Mouse (Mus musculus) layer of hippocampus, adult 9-10 months (tissue): ENCODE measurements at regions not wholly inside any gene's neighbourhood (a gene's known extent, or its start where the extent isn't known, plus 50 kb on each side); places are given as distances from the start of the nearest gene placed in this dataset.

Source experiments
- DNase-seq: peaks from one replicate; pipeline ENCODE4 v3.0.0; 2022; ENCODE audit warnings: low spot score

GRCm38 (mm10) chr1:88809756-88810155 lies 107.7 kb upstream of the Arl4c start:
- no peak for DNase-seq

- DNase-seq: no peak
Measured at GRCm38 (mm10) chr1:88813200-88813599, 111.2 kb upstream of the Arl4c start.

- DNase-seq: no peak
Measured at GRCm38 (mm10) chr1:88816376-88816945, 114.4 kb upstream of the Arl4c start.

DNA sequence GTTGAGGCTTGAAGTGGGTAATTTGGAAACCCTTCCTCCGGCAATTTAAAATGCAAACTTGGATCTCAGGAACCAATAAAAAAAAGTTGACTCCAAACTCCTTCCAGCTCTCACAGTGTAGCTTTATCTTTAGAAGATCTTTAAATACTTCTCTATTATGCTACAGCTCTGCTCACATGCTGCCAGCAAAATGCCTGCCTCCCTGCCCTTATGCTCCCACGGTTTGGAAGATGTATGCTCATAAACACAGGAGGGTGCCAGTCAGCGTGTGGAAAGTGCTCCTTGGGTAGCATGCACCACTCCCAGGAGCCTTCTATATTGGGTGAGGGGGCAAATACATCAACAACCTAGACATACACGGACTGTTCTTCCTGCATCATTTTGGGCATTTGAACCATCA lies 123.2 kb upstream of the Arl4c start:
- DNase-seq: no peak

GRCm38 (mm10) chr1:88838661-88839274 lies 136.7 kb upstream of the Arl4c start:
- DNase-seq: no peak

DNA sequence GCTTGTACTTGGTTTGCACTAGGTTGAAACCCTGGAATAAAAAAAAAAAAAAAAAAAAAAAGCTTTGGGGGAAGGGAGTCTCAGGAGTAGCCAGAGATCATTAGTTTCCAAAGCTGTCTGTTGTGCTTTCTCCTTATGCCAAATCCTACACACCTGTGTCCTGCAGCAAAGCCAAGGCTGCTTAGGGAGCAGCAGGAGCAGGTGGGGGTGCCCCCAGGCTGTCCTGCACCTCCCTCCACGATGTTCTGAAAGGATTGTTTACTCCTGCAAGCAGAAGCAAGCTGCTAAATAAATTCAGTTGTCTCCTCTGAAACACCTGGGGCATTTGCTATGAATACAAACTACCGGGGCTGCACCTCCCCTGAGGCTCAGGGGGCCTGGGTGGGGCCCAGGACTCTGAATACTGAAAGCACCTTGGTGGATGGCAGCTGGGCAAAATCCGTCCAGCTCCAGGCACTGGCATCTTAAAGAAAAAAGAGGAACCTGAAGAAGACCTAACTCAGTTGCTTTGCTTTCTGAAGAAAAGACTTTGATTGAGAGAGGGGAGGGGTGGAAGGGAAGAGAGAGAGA lies 137.5 kb upstream of the Arl4c start:
- DNase-seq: no peak

- DNase-seq: no peak
Measured at GRCm38 (mm10) chr1:88839977-88840628, 138.1 kb upstream of the Arl4c start.

- DNase-seq: no peak
Measured at GRCm38 (mm10) chr1:88840991-88841592, 139.1 kb upstream of the Arl4c start.

- DNase-seq: no peak
Measured at GRCm38 (mm10) chr1:88847333-88848091, 145.5 kb upstream of the Arl4c start.

DNA sequence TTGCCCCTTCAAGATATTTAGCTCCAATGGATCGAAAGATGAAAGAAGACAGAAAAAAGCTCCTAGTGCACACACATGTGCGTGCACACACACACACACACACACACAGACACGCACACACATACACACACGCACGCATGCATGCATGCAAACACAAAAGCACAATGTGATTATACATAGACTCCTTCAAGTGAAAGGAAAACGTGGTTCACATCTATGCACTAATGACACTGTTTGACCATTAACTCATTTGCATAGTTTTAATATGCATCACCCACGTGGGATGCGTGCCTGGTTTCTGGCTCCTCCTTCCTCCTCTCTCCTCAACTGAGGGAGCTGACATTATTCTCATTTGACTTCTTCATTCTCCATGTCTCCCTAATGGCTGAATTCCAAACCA lies 146.2 kb upstream of the Arl4c start:
- no peak for DNase-seq

DNA sequence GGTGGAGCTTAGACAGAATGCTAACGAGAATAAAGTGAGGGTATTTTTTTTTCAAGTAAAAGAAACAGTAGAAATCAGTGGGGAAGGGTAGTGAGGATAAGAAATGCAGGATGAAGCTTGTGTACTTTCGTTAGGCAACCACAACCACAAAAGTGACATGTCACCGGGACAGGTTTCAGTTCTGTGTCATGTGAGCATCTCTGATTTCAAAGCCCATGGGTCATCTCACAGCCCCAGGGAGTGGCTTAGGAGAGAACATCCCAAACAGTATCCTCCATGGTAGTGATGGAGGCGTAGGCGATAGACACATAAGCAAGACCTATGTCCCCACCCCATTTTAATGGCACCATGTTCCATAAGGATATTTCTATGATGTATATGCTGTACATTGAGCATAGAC lies 147.4 kb upstream of the Arl4c start:
- DNase-seq: no peak

DNA sequence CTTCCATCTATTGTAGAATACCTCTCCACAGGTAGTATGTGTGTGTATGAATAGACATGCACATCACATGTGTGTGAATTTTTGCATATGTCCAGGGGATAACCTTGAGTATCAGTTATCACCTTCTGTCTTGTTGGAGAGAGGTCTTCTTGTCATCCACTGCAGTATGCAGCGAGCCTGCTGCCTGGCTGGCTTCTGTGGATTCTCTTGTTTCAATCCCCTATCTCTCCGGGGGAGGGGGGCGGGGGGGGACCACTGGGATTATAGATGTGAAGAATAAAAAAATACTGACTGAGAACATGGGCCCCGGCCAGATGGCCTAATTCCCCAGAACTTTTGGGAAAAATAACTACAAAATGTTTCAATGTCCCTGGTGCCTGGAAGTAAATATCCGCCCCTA lies 149.9 kb upstream of the Arl4c start:
- no peak for DNase-seq

DNA sequence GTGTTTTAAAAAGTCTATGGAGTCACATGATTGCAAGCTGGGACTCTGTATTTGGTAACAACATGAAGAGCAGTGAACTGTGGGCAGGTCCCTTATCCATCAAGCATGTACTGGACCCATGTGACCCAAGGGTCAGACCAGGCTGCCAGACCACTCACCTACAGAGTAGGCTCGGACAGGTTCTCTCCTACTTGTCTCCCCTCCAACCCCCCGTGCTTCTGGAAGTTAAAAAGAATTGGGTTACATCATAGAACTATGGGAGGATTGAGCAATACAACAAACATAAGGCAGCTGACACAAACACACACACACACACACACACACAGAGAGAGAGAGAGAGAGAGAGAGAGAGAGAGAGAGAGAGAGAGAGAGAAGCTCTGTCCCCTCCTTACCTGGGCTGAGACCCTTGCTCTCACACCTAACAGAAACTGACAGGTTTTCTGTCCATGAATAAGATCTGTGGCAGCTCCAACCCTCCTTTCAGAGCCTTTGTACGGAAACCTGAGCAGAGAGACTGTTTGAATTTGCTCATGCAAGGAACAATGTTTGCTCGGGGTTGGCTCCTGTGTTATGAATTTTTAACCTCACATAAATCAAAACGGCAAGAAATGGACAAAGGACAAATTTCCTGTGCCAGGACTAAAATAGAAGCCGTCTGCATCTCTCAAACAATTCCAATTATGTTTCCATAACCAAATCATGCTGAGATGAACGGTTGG lies 159.0 kb upstream of the Arl4c start:
- DNase-seq: no peak

DNA sequence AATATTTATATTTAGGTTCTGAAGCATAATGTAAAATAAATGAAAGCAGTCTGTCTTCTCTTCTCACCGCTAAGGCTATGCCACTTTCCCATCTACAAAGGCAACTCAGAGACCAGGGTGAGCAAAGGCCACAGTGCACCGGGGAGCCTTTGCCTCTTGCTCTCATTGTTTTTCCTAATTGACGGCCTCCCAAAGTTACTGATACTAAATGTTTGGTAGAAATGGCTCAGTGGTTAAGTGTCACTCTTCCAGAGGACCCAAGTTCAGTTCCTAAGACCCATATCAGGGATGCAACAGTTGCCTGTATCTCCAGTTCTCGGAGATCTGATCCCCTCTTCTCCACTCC lies 159.5 kb upstream of the Arl4c start:
- DNase-seq: no peak

DNA sequence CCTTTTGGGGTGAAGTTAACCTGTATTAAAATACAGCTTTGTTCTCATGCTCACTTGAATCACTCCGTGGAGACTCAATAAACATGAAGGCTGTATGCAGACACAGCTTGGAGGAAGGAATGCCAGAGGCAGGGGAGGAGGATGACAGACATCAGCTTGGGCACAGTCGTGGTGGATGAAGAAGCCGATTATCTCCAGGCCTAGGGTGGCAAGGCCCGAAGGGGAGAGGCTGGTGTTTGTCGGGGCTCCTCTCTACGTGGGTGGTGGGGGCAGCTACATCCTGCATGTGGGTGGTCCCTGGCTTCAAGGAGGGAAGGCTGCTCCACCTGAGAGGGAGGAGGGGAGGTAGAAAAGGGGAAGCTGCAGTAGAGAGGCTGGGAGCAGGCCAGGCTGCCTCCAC lies 163.4 kb upstream of the Arl4c start:
- DNase-seq: no peak

- DNase-seq: no peak
Measured at GRCm38 (mm10) chr1:88866571-88866970, 164.6 kb upstream of the Arl4c start.

- DNase-seq: no peak
Measured at GRCm38 (mm10) chr1:88867138-88867537, 165.1 kb upstream of the Arl4c start.

DNA sequence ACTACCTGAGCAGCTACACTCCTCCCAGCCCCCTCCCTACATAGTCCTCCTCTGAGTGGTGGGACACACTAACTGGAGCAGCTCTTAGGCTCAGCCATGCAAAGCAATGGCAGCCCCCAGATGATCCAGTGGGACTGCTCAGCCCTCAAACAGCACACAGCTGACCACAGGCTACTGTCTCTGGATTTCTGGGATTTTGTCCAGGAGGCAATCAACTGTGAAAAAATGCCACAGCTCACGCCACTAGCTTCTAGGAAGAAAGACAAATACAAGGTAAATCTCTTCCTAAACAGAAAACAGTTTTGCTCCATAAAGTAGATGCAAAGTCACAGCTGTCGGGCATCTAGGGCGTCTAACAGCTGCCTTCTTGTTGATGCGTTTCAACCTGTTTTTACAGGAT lies 167.9 kb upstream of the Arl4c start:
- no peak for DNase-seq

DNA sequence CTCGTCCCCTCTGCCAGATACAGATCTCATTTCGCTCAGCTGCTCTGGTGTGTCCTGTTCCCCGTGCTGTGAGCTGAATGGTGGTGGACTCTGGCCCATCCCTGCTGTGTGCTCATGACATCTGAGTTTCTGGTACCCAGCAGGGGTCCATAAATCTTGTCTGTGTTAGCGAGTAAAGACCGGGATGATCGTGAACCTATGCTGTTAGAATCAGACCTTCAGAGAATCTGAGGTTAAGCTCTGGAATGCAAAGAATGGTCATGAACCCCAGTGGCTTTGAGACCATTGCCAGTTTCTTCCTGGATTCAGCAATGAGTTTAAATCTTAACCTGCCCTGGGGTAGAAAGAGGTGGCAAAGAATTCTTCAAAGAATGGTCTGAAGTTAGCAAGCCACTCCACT lies 173.3 kb upstream of the Arl4c start:
- DNase-seq: no peak

- DNase-seq: no peak
Measured at GRCm38 (mm10) chr1:88877441-88877840, 175.4 kb upstream of the Arl4c start.

GRCm38 (mm10) chr1:88878831-88879230 lies 176.8 kb upstream of the Arl4c start:
- DNase-seq: no peak

DNA sequence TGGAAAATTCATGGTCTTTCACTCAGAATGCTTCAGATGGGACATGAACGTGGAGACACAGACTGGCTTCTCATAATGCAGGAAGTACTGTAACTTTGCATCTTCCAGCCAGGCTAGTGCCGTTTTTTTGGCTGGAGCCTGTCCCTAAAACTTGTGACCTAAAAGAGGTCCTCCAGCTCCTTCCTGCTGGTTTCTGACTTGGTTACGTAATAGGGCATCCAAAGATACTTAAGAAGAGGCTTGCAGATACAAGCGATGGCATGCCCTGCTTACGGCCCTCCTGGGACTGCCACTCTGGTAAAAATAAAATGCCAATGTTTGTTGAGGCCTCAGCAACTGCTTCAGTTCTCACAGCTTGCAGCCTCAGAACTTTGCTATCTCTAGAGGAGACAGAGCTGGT lies 177.3 kb upstream of the Arl4c start:
- DNase-seq: no peak
